Mouse (Mus musculus): ENCODE measurements around the gene Scn8a. TPM values are rescaled to one million over a fixed set of nuclear protein-coding genes. Genes with fewer than 3 reads are reported as not detected.
A peak's percentile ranks its signal among the peaks of the same experiment; 100 is the strongest.

Scn8a gene
- total and polyA plus RNA-seq, 3 experiments: 0.02 TPM; not detected in 2

- H3K79me2 ChIP-seq (replicated peaks; ENCODE audit: control insufficient read depth, insufficient read depth, low read length): no peaks in the 10 kb centered on the region
- no peaks in the 10 kb centered on the region for H3K27me3 ChIP-seq (ENCODE audit: control insufficient read depth, insufficient read depth, low read length)
- no peaks in the 10 kb centered on the region for H3K36me3 ChIP-seq (ENCODE audit: control insufficient read depth, insufficient read depth, low read length)
- DNase-seq: peak in 1 of 2 experiments; percentile 12
- WGBS: 41% methylated on average over 26 of the region's 26 CpGs
- intact Hi-C loops (cut with DNase I): no loop called here
- H3K4me3 ChIP-seq: no peak overlapping the region
- no peak for TF ChIP-seq EP300 (IDR thresholded peaks at IDR 0.05; ENCODE audit: insufficient read depth, low read depth, low read length)
- no peak for TF ChIP-seq POLR2A (IDR thresholded peaks at IDR 0.05; ENCODE audit: insufficient read depth, low read depth, low read length)
- TF ChIP-seq CTCF (IDR thresholded peaks at IDR 0.05): no peak
- no peaks in the 10 kb centered on the region for H3K4me1 ChIP-seq (ENCODE audit: control insufficient read depth, insufficient read depth, low read length)
- H3K27ac ChIP-seq: no peak overlapping the region
- H3K9ac ChIP-seq (ENCODE audit: low read depth, low read length): no peak overlapping the region
These were observed 24.4 kb upstream of the Scn8a start for GRCm38 (mm10) chr15:100845049-100845879.

- WGBS: 83% methylated on average over 6 of the region's 6 CpGs
- no peak for TF ChIP-seq POLR2A (IDR thresholded peaks at IDR 0.05; ENCODE audit: insufficient read depth, low read depth, low read length)
- TF ChIP-seq CTCF (IDR thresholded peaks at IDR 0.05): peak; percentile 42
- no peaks in the 10 kb centered on the region for H3K4me1 ChIP-seq (ENCODE audit: control insufficient read depth, insufficient read depth, low read length)
- no peak overlapping the region for H3K27ac ChIP-seq
- DNase-seq: no peak
- H3K36me3 ChIP-seq (ENCODE audit: control insufficient read depth, insufficient read depth, low read length): no peaks in the 10 kb centered on the region
- intact Hi-C loops (cut with DNase I): no loop called here
- H3K9ac ChIP-seq (ENCODE audit: low read depth, low read length): no peak overlapping the region
- H3K79me2 ChIP-seq (replicated peaks; ENCODE audit: control insufficient read depth, insufficient read depth, low read length): no peaks in the 10 kb centered on the region
- peaks cover 1% of the 10 kb centered on the region; the same call in 1 of the 2 replicates for H3K27me3 ChIP-seq (ENCODE audit: control insufficient read depth, insufficient read depth, low read length)
- H3K4me3 ChIP-seq: no peak overlapping the region
These were observed 22.5 kb upstream of the Scn8a start for GRCm38 (mm10) chr15:100847193-100847592.

- Histone ChIP-seq H3K9ac (ENCODE audit: low read depth, low read length) (no peak overlapping the region), H3K4me1 (ENCODE audit: control insufficient read depth, insufficient read depth, low read length) (no peaks in the 10 kb centered on the region), H3K36me3 (ENCODE audit: control insufficient read depth, insufficient read depth, low read length) (no peaks in the 10 kb centered on the region), H3K4me3 (no peak overlapping the region), H3K27ac (no peak overlapping the region), H3K27me3 (ENCODE audit: control insufficient read depth, insufficient read depth, low read length) (peaks cover 1% of the 10 kb centered on the region; the same call in 1 of the 2 replicates), H3K79me2 (replicated peaks; ENCODE audit: control insufficient read depth, insufficient read depth, low read length) (no peaks in the 10 kb centered on the region)
- intact Hi-C loops (cut with DNase I): no loop called here
- no peak for TF ChIP-seq CTCF (IDR thresholded peaks at IDR 0.05)
- TF ChIP-seq EP300 (IDR thresholded peaks at IDR 0.05; ENCODE audit: insufficient read depth, low read depth, low read length): no peak
- TF ChIP-seq POLR2A (IDR thresholded peaks at IDR 0.05; ENCODE audit: insufficient read depth, low read depth, low read length): no peak
- 42% methylated on average over 3 of the region's 3 CpGs for WGBS
- no peak for DNase-seq
These were observed 12.1 kb upstream of the Scn8a start for GRCm38 (mm10) chr15:100857586-100857985.

GRCm38 (mm10) chr15:100860856-100861255 lies 8.8 kb upstream of the Scn8a start:
- Histone ChIP-seq H3K27ac (no peak overlapping the region), H3K4me1 (ENCODE audit: control insufficient read depth, insufficient read depth, low read length) (no peaks in the 10 kb centered on the region), H3K36me3 (ENCODE audit: control insufficient read depth, insufficient read depth, low read length) (no peaks in the 10 kb centered on the region), H3K27me3 (ENCODE audit: control insufficient read depth, insufficient read depth, low read length) (peaks cover 1% of the 10 kb centered on the region; the same call in 1 of the 2 replicates), H3K4me3 (no peak overlapping the region), H3K9ac (ENCODE audit: low read depth, low read length) (no peak overlapping the region), H3K79me2 (replicated peaks; ENCODE audit: control insufficient read depth, insufficient read depth, low read length) (no peaks in the 10 kb centered on the region)
- no peak for TF ChIP-seq POLR2A (IDR thresholded peaks at IDR 0.05; ENCODE audit: insufficient read depth, low read depth, low read length)
- TF ChIP-seq EP300 (IDR thresholded peaks at IDR 0.05; ENCODE audit: insufficient read depth, low read depth, low read length): no peak
- TF ChIP-seq CTCF (IDR thresholded peaks at IDR 0.05): no peak
- DNase-seq: no peak
- WGBS: 27% methylated on average over 5 of the region's 5 CpGs
- intact Hi-C loops (cut with DNase I): no loop called here

- Histone ChIP-seq H3K36me3 (ENCODE audit: control insufficient read depth, insufficient read depth, low read length) (no peaks in the 10 kb centered on the region), H3K4me3 (no peak overlapping the region), H3K9ac (ENCODE audit: low read depth, low read length) (no peak overlapping the region), H3K27me3 (ENCODE audit: control insufficient read depth, insufficient read depth, low read length) (peaks cover 9% of the 10 kb centered on the region), H3K4me1 (ENCODE audit: control insufficient read depth, insufficient read depth, low read length) (peaks cover 2% of the 10 kb centered on the region; the same call in 1 of the 2 replicates), H3K79me2 (replicated peaks; ENCODE audit: control insufficient read depth, insufficient read depth, low read length) (no peaks in the 10 kb centered on the region), H3K27ac (no peak overlapping the region)
- DNase-seq: no peak
- 39% methylated on average over 3 of the region's 3 CpGs for WGBS
- TF ChIP-seq CTCF (IDR thresholded peaks at IDR 0.05) (no peak), EP300 (IDR thresholded peaks at IDR 0.05; ENCODE audit: insufficient read depth, low read depth, low read length) (no peak), POLR2A (IDR thresholded peaks at IDR 0.05; ENCODE audit: insufficient read depth, low read depth, low read length) (no peak)
- intact Hi-C loops (cut with DNase I): no loop called here
These were observed 4.1 kb upstream of the Scn8a start for GRCm38 (mm10) chr15:100865556-100865955.

Data from heart, adult 2 months (tissue).